Mouse (Mus musculus): Measurements from ENCODE around the gene Tmeff2. TPM values are rescaled to one million over a fixed set of nuclear protein-coding genes. Genes with fewer than 3 reads are reported as not detected.

Tmeff2 gene
- polyA plus RNA-seq, 1 experiment from 2014 or later: 1.7 TPM

DNA sequence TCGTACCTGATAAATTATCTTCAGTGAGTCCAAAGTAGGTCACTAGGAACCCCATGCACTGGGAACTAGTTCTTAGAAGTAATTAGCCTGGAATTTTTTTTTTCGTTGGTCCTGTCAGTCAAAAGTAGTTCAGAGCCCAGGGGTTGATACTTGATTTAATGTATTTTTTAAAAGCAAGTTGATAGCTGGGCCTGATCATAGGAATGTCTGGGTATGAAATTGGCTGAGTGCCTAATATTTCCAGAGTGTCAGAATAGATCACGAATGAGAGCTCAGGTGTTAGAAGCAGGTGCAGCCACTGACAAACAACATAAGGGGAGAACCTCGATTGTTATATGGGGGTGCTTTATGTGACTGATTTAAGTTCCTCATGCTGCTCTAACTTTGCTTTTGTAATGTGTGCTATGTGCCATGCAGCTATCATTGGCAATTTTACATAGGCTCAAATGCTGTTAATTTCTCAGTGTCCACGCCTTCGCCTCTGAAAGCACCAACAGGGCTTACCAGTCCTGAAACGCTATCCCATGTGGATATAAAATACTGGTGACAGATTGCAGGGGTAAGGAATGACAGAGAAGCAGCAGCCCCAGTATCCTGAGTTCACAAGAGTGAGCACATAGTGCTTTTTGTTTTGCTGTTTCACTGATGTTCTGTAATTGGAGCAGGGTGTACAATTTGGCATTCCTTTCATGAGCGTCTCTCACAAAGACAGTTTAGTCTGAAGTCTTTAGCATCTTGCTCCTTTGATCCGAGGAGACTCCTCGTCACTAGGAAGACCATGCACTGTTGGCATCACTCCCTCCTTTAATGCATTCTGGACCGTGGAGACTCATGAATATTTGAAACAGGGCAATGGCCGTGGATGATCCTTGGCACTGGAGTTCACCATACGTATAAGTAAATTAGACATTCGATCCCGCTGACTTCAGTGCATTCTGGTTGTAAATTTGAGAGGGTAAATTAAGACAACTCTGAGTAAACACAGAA lies 175.6 kb downstream of the Tmeff2 start:
- WGBS: 77% methylated on average over 15 of the region's 15 CpGs
- ATAC-seq (ENCODE audit: extremely low read depth, insufficient number of reproducible peaks, low FRiP score, low TSS enrichment): no peak
- Histone ChIP-seq H3K4me3 (no peak overlapping the region), H3K27me3 (replicated peaks) (no peaks in the 10 kb centered on the region), H3K36me3 (no peaks in the 10 kb centered on the region), H3K9me3 (no peaks in the 10 kb centered on the region), H3K4me2 (no peak overlapping the region), H3K4me1 (0 out of 2 replicates have a peak, but pooled peaks cover 3% of the 10 kb centered on the region), H3K9ac (no peak overlapping the region), H3K27ac (replicated peaks) (no peak overlapping the region)

DNA sequence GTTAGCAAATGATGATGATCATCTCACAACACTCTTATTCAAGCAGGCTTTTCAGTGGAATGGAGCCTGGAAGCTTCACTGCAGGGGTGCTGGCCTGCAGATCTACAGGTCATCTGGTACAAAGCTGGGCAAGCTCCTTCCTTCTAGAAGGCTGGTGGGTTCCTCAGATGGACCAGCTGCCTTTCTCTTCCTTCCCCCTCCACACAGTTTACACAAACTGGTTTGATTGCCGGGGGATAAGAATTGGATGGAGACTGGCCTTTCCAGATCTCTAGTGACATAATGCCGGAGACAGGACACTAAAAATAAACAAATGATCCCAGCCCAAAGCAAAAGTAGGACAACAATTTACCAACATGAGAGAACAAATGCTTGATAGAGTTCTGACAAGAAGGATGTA lies 188.5 kb downstream of the Tmeff2 start:
- no peak overlapping the region for H3K4me2 ChIP-seq
- no peaks in the 10 kb centered on the region for H3K27me3 ChIP-seq (replicated peaks)
- no peak overlapping the region for H3K27ac ChIP-seq (replicated peaks)
- no peak overlapping the region for H3K4me3 ChIP-seq
- no peak for ATAC-seq (ENCODE audit: extremely low read depth, insufficient number of reproducible peaks, low FRiP score, low TSS enrichment)
- H3K9me3 ChIP-seq: no peaks in the 10 kb centered on the region
- WGBS: 59% methylated on average over 2 of the region's 2 CpGs
- H3K4me1 ChIP-seq: no peaks in the 10 kb centered on the region
- no peaks in the 10 kb centered on the region for H3K36me3 ChIP-seq
- no peak overlapping the region for H3K9ac ChIP-seq

DNA sequence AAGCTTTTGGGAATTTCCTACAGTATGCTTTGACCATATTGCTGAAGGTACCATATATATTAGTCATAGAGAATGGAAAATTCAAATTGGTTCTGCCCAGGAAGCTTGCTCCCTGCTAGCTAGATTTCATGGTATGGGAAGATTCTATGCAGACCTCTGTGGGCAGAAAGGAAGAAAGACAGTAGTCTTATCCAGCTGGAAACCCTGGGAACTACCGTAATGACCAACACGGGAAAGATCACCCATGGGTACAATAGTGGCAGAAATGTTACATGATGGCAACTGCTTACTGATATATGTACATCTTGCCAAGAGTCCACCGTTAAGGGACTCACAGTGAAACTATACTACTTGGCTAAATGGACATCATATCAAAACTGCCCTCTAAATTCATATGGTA lies 189.4 kb downstream of the Tmeff2 start:
- Histone ChIP-seq H3K27me3 (replicated peaks) (no peaks in the 10 kb centered on the region), H3K9me3 (no peaks in the 10 kb centered on the region), H3K27ac (replicated peaks) (no peak overlapping the region), H3K4me2 (no peak overlapping the region), H3K4me3 (no peak overlapping the region), H3K4me1 (no peaks in the 10 kb centered on the region), H3K9ac (no peak overlapping the region), H3K36me3 (no peaks in the 10 kb centered on the region)
- WGBS: 79% methylated on average over 3 of the region's 3 CpGs
- no peak for ATAC-seq (ENCODE audit: extremely low read depth, insufficient number of reproducible peaks, low FRiP score, low TSS enrichment)

- Histone ChIP-seq H3K9ac (no peak overlapping the region), H3K36me3 (no peaks in the 10 kb centered on the region), H3K4me3 (no peak overlapping the region), H3K27me3 (replicated peaks) (no peaks in the 10 kb centered on the region), H3K27ac (replicated peaks) (no peak overlapping the region), H3K9me3 (no peaks in the 10 kb centered on the region), H3K4me1 (no peaks in the 10 kb centered on the region), H3K4me2 (no peak overlapping the region)
- WGBS: 75% methylated on average over 4 of the region's 4 CpGs
- ATAC-seq (ENCODE audit: extremely low read depth, insufficient number of reproducible peaks, low FRiP score, low TSS enrichment): no peak
Measured at GRCm38 (mm10) chr1:51090212-51090761, 189.8 kb downstream of the Tmeff2 start.

DNA sequence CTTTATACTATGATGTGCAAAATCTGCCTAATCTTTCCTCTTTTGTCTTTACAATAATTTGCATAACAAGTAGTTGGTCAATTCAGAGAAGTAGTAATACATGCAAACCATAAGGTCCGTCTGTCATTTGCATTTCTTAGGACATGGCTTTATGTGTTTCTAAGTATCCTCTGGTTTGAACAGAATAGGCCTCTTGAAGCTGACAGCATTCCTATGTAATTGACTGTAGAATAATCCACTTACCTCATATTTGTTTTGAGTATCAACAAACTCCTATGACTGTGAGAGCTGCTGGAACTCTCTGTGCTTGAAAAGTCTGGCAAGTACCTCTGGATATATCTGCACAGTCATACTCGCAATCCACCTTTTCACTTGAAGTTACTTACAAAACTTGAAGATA lies 194.3 kb downstream of the Tmeff2 start:
- Histone ChIP-seq H3K4me3 (no peak overlapping the region), H3K9me3 (no peaks in the 10 kb centered on the region), H3K9ac (no peak overlapping the region), H3K4me2 (no peak overlapping the region), H3K4me1 (peaks cover 6% of the 10 kb centered on the region; the same call in 1 of the 2 replicates), H3K27ac (replicated peaks) (no peak overlapping the region), H3K27me3 (replicated peaks) (no peaks in the 10 kb centered on the region), H3K36me3 (no peaks in the 10 kb centered on the region)
- ATAC-seq (ENCODE audit: extremely low read depth, insufficient number of reproducible peaks, low FRiP score, low TSS enrichment): no peak
- WGBS: 71% methylated on average over 2 of the region's 2 CpGs

DNA sequence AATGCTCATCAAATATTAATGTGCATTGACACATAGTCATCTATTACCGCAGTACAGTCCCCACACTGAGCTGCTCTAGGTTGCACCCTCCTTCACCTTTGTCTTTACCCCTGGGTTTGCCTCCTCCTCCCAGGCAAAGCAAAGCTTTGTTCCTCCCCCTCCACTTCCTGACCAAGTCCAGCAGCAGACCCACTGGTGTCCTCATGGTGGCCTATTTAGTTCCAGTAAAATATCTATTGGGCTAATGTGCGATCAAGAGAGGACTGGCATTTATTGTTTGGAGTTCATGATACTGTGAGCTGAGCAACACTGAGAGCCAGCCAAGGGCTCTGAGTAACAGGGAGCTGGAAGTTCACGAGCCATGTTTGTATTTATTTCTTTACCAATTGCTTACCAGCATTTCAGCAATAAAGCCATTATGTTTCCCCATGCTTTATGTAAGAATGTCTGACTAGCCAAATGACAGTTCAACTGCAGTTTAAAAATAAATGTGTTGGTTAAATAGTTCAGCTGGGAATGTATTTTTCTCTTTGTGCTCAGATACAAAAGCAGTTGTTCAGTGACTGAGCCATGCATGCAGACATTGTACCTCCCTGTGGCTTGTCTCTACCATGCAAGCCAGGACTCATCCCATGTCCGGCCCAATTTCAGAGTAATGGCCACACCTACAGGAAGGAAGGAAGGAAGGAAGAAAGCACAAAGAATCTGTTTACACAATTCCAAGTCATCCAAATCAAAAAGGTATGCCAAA lies 196.6 kb downstream of the Tmeff2 start:
- no peak overlapping the region for H3K9ac ChIP-seq
- ATAC-seq (ENCODE audit: extremely low read depth, insufficient number of reproducible peaks, low FRiP score, low TSS enrichment): no peak
- no peaks in the 10 kb centered on the region for H3K9me3 ChIP-seq
- no peak overlapping the region for H3K27ac ChIP-seq (replicated peaks)
- H3K36me3 ChIP-seq: no peaks in the 10 kb centered on the region
- H3K4me3 ChIP-seq: no peak overlapping the region
- H3K4me2 ChIP-seq: no peak overlapping the region
- H3K4me1 ChIP-seq: peaks cover 6% of the 10 kb centered on the region; the same call in 1 of the 2 replicates
- 72% methylated on average over 4 of the region's 4 CpGs for WGBS
- H3K27me3 ChIP-seq (replicated peaks): no peaks in the 10 kb centered on the region

DNA sequence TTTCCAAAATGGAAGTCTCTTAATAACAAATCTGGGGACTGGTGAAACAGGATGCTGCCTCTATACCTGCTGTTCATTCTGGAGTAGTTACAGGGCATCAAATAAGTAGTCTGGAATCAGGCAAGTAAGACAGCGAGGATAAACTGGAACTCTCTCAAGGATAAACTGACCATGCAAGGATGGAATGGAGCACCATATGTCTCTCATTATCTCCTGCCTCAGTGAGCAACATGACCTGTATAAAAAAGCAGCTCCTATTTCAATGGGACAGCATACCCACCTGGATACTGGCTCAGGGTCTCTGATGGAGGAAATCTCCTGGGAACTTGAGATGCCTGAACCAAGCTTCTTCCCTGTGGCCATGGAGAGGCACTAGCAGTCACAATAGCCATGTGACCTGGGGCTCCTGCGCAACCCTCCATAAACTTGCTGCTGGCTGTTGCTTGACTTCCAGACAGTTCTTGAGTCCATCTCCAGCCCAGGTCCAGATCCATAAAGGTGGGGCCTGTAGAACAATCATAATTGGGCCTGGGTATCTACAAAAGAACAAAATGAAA lies 200.7 kb downstream of the Tmeff2 start:
- 93% methylated on average over 2 of the region's 2 CpGs for WGBS
- H3K4me1 ChIP-seq: peaks cover 13% of the 10 kb centered on the region
- no peak overlapping the region for H3K4me3 ChIP-seq
- H3K27ac ChIP-seq (replicated peaks): no peak overlapping the region
- no peaks in the 10 kb centered on the region for H3K27me3 ChIP-seq (replicated peaks)
- H3K4me2 ChIP-seq: no peak overlapping the region
- no peak overlapping the region for H3K9ac ChIP-seq
- ATAC-seq (ENCODE audit: extremely low read depth, insufficient number of reproducible peaks, low FRiP score, low TSS enrichment): no peak
- H3K9me3 ChIP-seq: no peaks in the 10 kb centered on the region
- no peaks in the 10 kb centered on the region for H3K36me3 ChIP-seq

- H3K4me1 ChIP-seq: peaks cover 8% of the 10 kb centered on the region; the same call in 1 of the 2 replicates
- WGBS: 52% methylated on average over 2 of the region's 2 CpGs
- H3K9me3 ChIP-seq: no peaks in the 10 kb centered on the region
- H3K9ac ChIP-seq: no peak overlapping the region
- H3K36me3 ChIP-seq: no peaks in the 10 kb centered on the region
- peak overlapping the region; percentile 50 for H3K27ac ChIP-seq (replicated peaks)
- H3K27me3 ChIP-seq (replicated peaks): no peaks in the 10 kb centered on the region
- no peak overlapping the region for H3K4me2 ChIP-seq
- no peak for ATAC-seq (ENCODE audit: extremely low read depth, insufficient number of reproducible peaks, low FRiP score, low TSS enrichment)
- no peak overlapping the region for H3K4me3 ChIP-seq
Measured at GRCm38 (mm10) chr1:51104698-51105097, 204.3 kb downstream of the Tmeff2 start.

GRCm38 (mm10) chr1:51106401-51106920 lies 206.0 kb downstream of the Tmeff2 start:
- no peaks in the 10 kb centered on the region for H3K27me3 ChIP-seq (replicated peaks)
- ATAC-seq (ENCODE audit: extremely low read depth, insufficient number of reproducible peaks, low FRiP score, low TSS enrichment): no peak
- no peaks in the 10 kb centered on the region for H3K36me3 ChIP-seq
- H3K4me1 ChIP-seq: peaks cover 8% of the 10 kb centered on the region; the same call in 1 of the 2 replicates
- no peak overlapping the region for H3K9ac ChIP-seq
- H3K4me3 ChIP-seq: no peak overlapping the region
- no peak overlapping the region for H3K27ac ChIP-seq (replicated peaks)
- H3K4me2 ChIP-seq: no peak overlapping the region
- H3K9me3 ChIP-seq: no peaks in the 10 kb centered on the region
- 70% methylated on average over 4 of the region's 4 CpGs for WGBS

DNA sequence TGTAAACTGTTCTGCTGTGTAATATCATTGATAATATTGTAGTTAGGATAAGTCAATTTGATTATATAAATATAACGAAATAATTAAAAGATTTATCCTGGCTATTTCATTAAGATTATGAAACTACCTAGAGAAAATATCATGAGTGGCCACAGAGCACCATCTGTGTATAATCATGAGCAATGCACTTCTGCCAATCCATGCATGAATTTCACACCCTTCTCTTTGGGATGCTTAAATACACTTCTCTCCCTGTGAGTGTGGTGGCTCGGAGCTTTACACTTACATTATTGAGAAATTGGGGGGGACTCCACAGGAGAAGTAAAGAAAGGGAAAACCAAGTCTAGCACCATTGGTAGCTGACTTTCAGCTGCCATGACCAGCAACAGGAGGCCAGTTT lies 206.9 kb downstream of the Tmeff2 start:
- WGBS: 52% methylated on average over 2 of the region's 2 CpGs
- Histone ChIP-seq H3K27ac (replicated peaks) (no peak overlapping the region), H3K27me3 (replicated peaks) (no peaks in the 10 kb centered on the region), H3K9me3 (no peaks in the 10 kb centered on the region), H3K9ac (no peak overlapping the region), H3K36me3 (no peaks in the 10 kb centered on the region), H3K4me1 (peaks cover 8% of the 10 kb centered on the region; the same call in 1 of the 2 replicates), H3K4me3 (no peak overlapping the region), H3K4me2 (no peak overlapping the region)
- no peak for ATAC-seq (ENCODE audit: extremely low read depth, insufficient number of reproducible peaks, low FRiP score, low TSS enrichment)

GRCm38 (mm10) chr1:51114721-51115120 lies 214.3 kb downstream of the Tmeff2 start:
- Histone ChIP-seq H3K27ac (replicated peaks) (no peak overlapping the region), H3K36me3 (no peaks in the 10 kb centered on the region), H3K9me3 (no peaks in the 10 kb centered on the region), H3K4me3 (no peak overlapping the region), H3K4me1 (no peaks in the 10 kb centered on the region), H3K27me3 (replicated peaks) (no peaks in the 10 kb centered on the region), H3K4me2 (no peak overlapping the region), H3K9ac (no peak overlapping the region)
- ATAC-seq (ENCODE audit: extremely low read depth, insufficient number of reproducible peaks, low FRiP score, low TSS enrichment): no peak
- WGBS: 70% methylated on average over 5 of the region's 5 CpGs

All from heart, embryonic 13.5 days (tissue).